Mouse (Mus musculus) embryonic facial prominence, embryonic 11.5 days (tissue): ENCODE measurements around the gene Preb. TPM values are rescaled to one million over a fixed set of nuclear protein-coding genes. Genes with fewer than 3 reads are reported as not detected.

ENCODE experiments used
- ATAC-seq: fragments of 200-750 bp; cut with Nextera tagmentation; replicated peaks from 2 replicates; pipeline ENCODE4 v1.8.0; 2017; ENCODE audit warnings: low read depth; ENCODE audit not compliant: insufficient number of reproducible peaks, low FRiP score, low TSS enrichment
- DNase-seq: peaks from one replicate; pipeline ENCODE4 v3.0.0-alpha.2; 2015; ENCODE audit warnings: low spot score
- H3K27ac ChIP-seq: fragments of 300-500 bp; sonication (generic); replicated peaks from 2 replicates; pipeline ENCODE4 v1.5.1; 2014; ENCODE audit warnings: mild to moderate bottlenecking, low read depth, low read length, control low read depth
- H3K27me3 ChIP-seq: fragments of 300-500 bp; sonication (generic); 2 replicates; pipeline ENCODE4 v1.6.1; 2014; ENCODE audit warnings: mild to moderate bottlenecking, low read length, moderate library complexity, mixed read lengths; ENCODE audit not compliant: control insufficient read depth, insufficient read depth
- H3K36me3 ChIP-seq: fragments of 300-500 bp; sonication (generic); replicated peaks from 2 replicates; pipeline ENCODE4 v1.6.1; 2014; ENCODE audit warnings: low read depth, mild to moderate bottlenecking, low read length, moderate library complexity, mixed read lengths; ENCODE audit not compliant: control insufficient read depth, insufficient read depth
- H3K4me1 ChIP-seq: fragments of 300-500 bp; sonication (generic); 2 replicates; pipeline ENCODE4 v1.6.1; 2014; ENCODE audit warnings: low read length, mixed read lengths; ENCODE audit not compliant: control insufficient read depth, insufficient read depth
- H3K4me2 ChIP-seq: fragments of 300-500 bp; sonication (generic); 2 replicates; pipeline ENCODE4 v1.6.1; 2014; ENCODE audit warnings: low read depth, mild to moderate bottlenecking, control low read depth, low read length, moderate library complexity
- H3K4me3 ChIP-seq: fragments of 300-500 bp; sonication (generic); 2 replicates; pipeline ENCODE4 v1.5.1; 2014; ENCODE audit warnings: low read depth, low read length, control low read depth
- H3K9ac ChIP-seq: fragments of 300-500 bp; sonication (generic); replicated peaks from 2 replicates; pipeline ENCODE4 v1.6.1; 2014; ENCODE audit warnings: mild to moderate bottlenecking, control low read depth, low read length
- H3K9me3 ChIP-seq: fragments of 300-500 bp; sonication (generic); replicated peaks from 2 replicates; pipeline ENCODE4 v1.6.1; 2016; ENCODE audit warnings: mild to moderate bottlenecking, low read length, inconsistent platforms, mixed read lengths; ENCODE audit not compliant: control insufficient read depth
- WGBS: fragments of 180-500 bp; shearing (Covaris S2); extraction: QIAGEN DNeasy Blood & Tissue Kit; methylation state at CpG from one replicate; pipeline ENCODE4 v1.1.7; 2014; 5-methylcytosine and 5-hydroxymethylcytosine counted together
- polyA plus RNA-seq: library from polyadenylated mRNA; unstranded; fragments of >200 nt; fragmentation: Nextera tagmentation; extraction: Ambion mirVana; gene quantifications from 2 replicates; pipeline ENCODE4 v1.2.1, GENCODE M21; 2014

Gene Preb
- polyA plus RNA-seq, 1 experiment from 2014 or later, result 88.2 TPM

DNA sequence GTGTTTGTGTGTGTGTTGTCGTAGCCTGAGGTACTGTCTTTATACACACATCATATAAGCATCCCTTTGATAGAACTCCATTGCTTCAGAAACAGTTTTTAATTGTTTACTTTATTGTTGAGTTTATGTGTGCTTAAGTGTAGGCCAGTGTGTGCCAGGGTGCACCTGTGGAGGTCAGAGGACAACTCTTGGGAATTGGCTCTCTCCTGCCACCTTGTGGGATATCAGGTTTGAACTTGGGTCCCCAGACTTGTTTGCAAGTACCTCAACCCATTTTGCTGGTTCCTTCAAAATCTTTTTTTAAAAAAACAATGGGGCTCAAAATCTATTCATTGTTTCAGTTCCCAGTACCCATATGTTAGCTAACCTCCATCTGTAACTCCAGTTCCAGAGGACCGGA is 17.2 kb downstream of the Preb start:
- H3K4me3 ChIP-seq, result no peak overlapping the region
- no peak overlapping the region for H3K27ac ChIP-seq
- no peak for ATAC-seq
- 88% methylated on average over 2 of the region's 2 CpGs for WGBS
- no peaks in the 10 kb centered on the region for H3K4me1 ChIP-seq
- H3K36me3 ChIP-seq, result no peaks in the 10 kb centered on the region
- H3K27me3 ChIP-seq, result peaks cover 3% of the 10 kb centered on the region; the same call in 1 of the 2 replicates
- no peaks in the 10 kb centered on the region for H3K9me3 ChIP-seq
- H3K9ac ChIP-seq, result no peak overlapping the region
- no peak for DNase-seq
- no peak overlapping the region for H3K4me2 ChIP-seq

DNA sequence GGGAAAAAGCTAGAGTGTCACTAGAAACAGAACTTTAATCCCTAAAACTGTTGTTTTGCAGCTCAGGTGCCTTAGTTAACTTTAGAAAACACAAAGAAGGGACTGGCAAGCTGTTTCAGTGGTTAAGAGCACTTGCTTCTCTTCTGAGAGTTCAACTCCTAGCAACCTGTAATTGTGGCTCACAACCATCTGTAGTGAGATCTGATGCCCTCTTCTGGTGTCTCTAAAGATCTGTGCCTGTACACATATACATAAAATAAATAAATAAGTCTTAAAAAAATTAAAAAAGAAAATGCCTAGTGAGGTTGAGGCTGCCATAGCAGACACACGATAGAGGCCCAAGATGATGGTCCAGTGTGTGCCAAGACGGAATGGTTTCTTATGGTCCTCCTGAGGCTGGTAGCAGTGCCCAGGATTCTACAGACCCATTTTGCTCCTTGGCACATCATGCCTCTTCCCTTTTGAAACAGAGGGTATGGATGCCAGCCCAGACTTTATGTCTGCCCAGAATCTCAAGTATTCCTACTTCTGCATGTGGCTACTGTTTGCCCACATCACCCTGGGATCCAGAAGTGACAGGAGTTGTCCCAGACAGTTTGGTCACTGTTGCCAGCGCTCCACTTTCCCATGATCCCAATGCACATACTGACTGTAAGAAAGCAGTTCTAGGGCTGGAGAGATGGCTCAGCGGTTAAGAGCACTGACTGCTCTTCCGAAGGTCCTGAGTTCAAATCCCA is 25.3 kb downstream of the Preb start:
- 89% methylated on average over 5 of the region's 5 CpGs for WGBS
- H3K36me3 ChIP-seq, result no peaks in the 10 kb centered on the region
- H3K9ac ChIP-seq, result no peak overlapping the region
- no peaks in the 10 kb centered on the region for H3K4me1 ChIP-seq
- H3K4me3 ChIP-seq, result no peak overlapping the region
- H3K27me3 ChIP-seq, result no peaks in the 10 kb centered on the region
- ATAC-seq, result no peak
- no peaks in the 10 kb centered on the region for H3K9me3 ChIP-seq
- H3K4me2 ChIP-seq, result no peak overlapping the region
- DNase-seq, result no peak
- H3K27ac ChIP-seq, result no peak overlapping the region

DNA sequence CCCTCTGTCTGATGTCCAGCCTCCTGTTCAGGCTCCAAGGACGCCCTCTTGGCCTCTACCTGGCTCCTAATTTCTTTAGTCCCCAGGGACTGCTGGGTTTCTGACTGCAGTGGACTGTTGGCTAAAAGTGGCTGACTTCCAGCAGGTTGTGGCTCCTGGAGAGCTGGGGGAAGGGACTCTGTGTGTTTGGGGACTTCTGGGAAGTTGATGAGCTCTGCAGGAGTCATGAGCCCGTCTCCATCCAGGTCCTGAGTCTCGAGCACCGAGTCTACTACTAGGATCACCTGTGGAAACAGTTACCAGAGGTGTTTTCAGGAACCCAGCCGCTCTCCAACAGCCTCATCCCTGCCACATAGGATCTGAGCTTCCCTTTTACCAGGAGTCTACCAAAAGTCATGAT is 26.5 kb downstream of the Preb start:
- H3K9me3 ChIP-seq, result no peaks in the 10 kb centered on the region
- H3K36me3 ChIP-seq, result no peaks in the 10 kb centered on the region
- 63% methylated on average over 5 of the region's 5 CpGs for WGBS
- no peak for ATAC-seq
- no peaks in the 10 kb centered on the region for H3K4me1 ChIP-seq
- no peaks in the 10 kb centered on the region for H3K27me3 ChIP-seq
- H3K27ac ChIP-seq, result no peak overlapping the region
- no peak overlapping the region for H3K4me3 ChIP-seq
- no peak for DNase-seq
- H3K4me2 ChIP-seq, result no peak overlapping the region
- no peak overlapping the region for H3K9ac ChIP-seq

DNA sequence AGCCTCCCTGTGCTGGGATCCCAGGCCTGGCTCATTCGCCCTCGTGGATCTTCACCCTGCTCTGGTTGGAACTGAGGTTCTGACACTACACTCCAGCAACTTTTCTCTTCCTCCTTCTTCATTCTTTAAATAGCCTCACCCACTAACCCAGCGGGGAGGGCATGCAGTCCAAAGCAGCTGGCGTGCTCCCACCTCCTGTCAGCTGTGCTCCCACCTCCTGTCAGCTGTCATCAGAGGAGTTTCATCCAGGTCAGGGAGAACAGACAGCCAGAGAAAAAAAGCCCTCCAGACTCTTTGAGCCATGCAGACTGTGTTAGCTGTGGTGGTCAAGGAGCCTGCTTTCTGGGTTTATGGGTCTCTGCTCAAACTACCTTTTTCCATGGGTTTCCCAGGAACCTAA is 28.8 kb downstream of the Preb start:
- no peak overlapping the region for H3K27ac ChIP-seq
- H3K4me1 ChIP-seq, result no peaks in the 10 kb centered on the region
- no peak for ATAC-seq
- H3K4me3 ChIP-seq, result no peak overlapping the region
- H3K9ac ChIP-seq, result no peak overlapping the region
- no peak overlapping the region for H3K4me2 ChIP-seq
- H3K9me3 ChIP-seq, result no peaks in the 10 kb centered on the region
- DNase-seq, result no peak
- no peaks in the 10 kb centered on the region for H3K27me3 ChIP-seq
- no peaks in the 10 kb centered on the region for H3K36me3 ChIP-seq
- 88% methylated on average over 4 of the region's 4 CpGs for WGBS

DNA sequence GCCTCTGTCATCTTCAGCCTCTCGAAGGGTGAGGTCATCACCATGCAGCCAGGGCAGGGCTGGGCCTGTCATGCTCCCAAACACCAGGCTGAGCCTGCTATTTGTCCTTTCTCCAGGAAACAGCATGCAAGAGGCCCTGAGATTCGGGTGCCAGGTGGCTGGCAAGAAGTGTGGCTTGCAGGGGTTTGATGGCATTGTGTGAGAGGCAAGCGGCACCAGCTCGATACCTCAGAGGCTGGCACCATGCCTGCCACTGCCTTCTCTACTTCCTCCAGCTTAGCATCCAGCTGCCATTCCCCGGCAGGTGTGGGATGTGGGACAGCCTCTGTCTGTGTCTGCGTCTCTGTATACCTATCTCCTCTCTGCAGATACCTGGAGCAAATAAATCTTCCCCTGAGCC is 29.3 kb downstream of the Preb start:
- Histone ChIP-seq H3K4me2 (no peak overlapping the region), H3K4me3 (no peak overlapping the region), H3K9ac (no peak overlapping the region), H3K27ac (no peak overlapping the region), H3K27me3 (no peaks in the 10 kb centered on the region), H3K36me3 (no peaks in the 10 kb centered on the region), H3K9me3 (no peaks in the 10 kb centered on the region), H3K4me1 (no peaks in the 10 kb centered on the region)
- no peak for ATAC-seq
- WGBS, result 87% methylated on average over 6 of the region's 6 CpGs
- DNase-seq, result no peak

DNA sequence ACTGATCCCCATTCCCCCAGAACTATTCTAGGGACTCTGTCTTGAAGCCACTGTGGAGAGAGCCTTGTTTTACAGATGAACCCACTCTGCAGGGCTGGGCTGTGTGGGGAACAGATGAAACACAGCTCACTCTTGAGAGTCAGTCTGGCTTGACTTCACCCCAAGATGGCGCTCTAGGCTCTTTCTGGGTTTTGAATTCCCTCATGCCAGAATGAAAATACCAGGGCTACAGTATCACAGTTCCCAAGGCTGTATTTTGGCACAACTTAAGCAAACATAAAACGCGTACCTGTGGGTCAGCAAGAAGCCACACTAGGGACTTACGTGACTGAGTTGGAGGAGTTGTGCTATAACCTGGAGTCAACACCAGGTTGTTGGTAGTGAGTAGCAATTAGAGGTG is 30.0 kb downstream of the Preb start:
- ATAC-seq, result no peak
- H3K9ac ChIP-seq, result no peak overlapping the region
- DNase-seq, result peak; percentile 80
- H3K4me1 ChIP-seq, result no peaks in the 10 kb centered on the region
- 41% methylated on average over 4 of the region's 4 CpGs for WGBS
- no peak overlapping the region for H3K27ac ChIP-seq
- H3K9me3 ChIP-seq, result no peaks in the 10 kb centered on the region
- no peak overlapping the region for H3K4me2 ChIP-seq
- H3K36me3 ChIP-seq, result no peaks in the 10 kb centered on the region
- H3K27me3 ChIP-seq, result no peaks in the 10 kb centered on the region
- no peak overlapping the region for H3K4me3 ChIP-seq

DNA sequence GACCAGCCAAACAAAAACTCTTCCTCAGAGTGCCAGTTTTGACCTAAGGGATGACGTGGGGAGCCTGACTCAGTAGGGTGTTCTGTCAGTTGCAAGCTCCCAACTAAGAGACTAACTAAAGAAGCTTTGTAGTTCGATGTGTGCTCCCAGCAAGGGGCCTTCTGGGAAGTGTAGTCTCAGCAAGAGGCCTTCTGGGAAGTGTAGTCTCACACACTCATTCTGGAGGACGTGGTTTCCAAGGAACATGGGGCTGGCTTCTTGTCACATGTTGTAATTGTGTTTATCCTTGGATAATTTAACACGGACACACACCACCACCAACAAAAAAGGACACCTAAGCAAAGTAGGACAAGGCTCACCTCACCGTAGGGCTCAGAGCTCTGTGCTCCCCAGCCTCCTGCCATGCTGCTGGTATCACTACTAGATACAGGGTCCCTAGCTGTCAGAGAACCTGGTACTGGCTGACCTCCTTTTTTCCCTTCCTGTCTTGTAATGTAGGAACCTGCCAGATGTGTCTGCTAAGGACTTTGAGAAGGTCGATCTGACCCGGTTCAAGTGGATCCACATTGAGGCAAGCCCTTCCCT is 32.1 kb downstream of the Preb start:
- Histone ChIP-seq H3K27me3 (no peaks in the 10 kb centered on the region), H3K9ac (0 out of 2 replicates have a peak overlapping the region, but pooled peaks have one; percentile 15), H3K4me1 (no peaks in the 10 kb centered on the region), H3K27ac (no peak overlapping the region), H3K9me3 (no peaks in the 10 kb centered on the region), H3K4me3 (no peak overlapping the region), H3K4me2 (no peak overlapping the region), H3K36me3 (no peaks in the 10 kb centered on the region)
- peak; percentile 62 for DNase-seq
- WGBS, result 41% methylated on average over 7 of the region's 7 CpGs
- no peak for ATAC-seq

DNA sequence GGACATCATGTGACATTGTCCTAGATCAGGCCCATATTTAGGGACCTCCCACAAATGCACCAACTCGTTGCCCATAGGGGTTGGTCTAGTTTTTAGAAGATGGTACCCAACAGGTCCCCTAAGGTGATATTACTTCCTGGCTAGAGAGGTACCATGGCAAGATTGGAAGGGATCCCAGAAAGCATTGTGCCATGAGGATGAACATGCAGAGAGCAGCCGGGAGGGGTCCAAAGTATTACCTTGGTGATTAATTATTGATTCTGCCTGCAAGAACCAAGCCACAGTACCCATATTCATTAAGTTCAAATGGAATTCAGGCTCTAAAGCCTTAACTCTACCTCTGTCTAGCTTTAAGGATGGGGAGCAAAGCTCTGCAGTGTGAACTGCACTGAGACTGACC is 34.1 kb downstream of the Preb start:
- Histone ChIP-seq H3K27ac (no peak overlapping the region), H3K4me1 (peaks cover 5% of the 10 kb centered on the region; the same call in 1 of the 2 replicates), H3K9ac (no peak overlapping the region), H3K4me2 (no peak overlapping the region), H3K4me3 (no peak overlapping the region), H3K27me3 (no peaks in the 10 kb centered on the region), H3K9me3 (no peaks in the 10 kb centered on the region), H3K36me3 (no peaks in the 10 kb centered on the region)
- ATAC-seq (no peak), DNase-seq (no peak)
- 77% methylated on average over 2 of the region's 2 CpGs for WGBS
